In the genomic region with DNA sequence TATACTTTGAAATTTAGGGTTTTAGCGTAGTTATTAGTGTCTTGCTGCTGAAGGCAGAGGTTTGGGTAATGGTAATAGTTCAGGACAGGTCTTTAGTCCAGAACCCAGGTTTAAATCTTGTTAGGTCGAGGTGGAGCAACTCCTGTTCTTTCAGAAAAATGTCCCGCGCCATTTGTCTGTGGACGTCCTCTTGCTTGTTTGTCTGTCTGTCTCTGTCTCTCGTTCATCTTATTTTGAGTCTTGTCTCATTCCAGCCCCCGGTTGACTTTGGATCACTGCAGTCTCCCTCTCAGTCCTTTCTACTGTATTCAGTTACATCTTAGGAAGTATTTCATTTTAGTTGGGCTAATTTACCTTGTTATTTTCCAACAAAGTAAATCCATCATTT, we compare ENCODE assay signal across 8 mouse cellular contexts. TPM values are rescaled to one million over a fixed set of nuclear protein-coding genes. Genes with fewer than 3 reads are reported as not detected.
A peak's percentile ranks its signal among the peaks of the same experiment; 100 is the strongest.
DNase-seq lines count a peak whose midpoint lies in the region; ATAC-seq and TF ChIP-seq lines count a peak whose summit lies in the region.

No protein-coding gene starts in this region.

- H3K27me3 ChIP-seq in spleen, adult 2 months (ENCODE audit: control insufficient read depth, insufficient read depth, low read length) = no peaks in the 10 kb centered on the region
- H3K27me3 ChIP-seq in limb, embryonic 11.5 days (ENCODE audit: control insufficient read depth, insufficient read depth, low read length) = no peaks in the 10 kb centered on the region

- H3K9me3 ChIP-seq in limb, embryonic 11.5 days (ENCODE audit: control insufficient read depth, low read length) = no peaks in the 10 kb centered on the region

- no peaks in the 10 kb centered on the region; the same call in 1 of the 2 replicates for H3K4me1 ChIP-seq in spleen, adult 2 months (ENCODE audit: control insufficient read depth, insufficient read depth, insufficient read length)
- H3K4me1 ChIP-seq in limb, embryonic 11.5 days (ENCODE audit: control insufficient read depth, insufficient read depth, low read length) = 0 out of 2 replicates have a peak, but pooled peaks cover 3% of the 10 kb centered on the region
- H3K4me1 ChIP-seq in olfactory bulb, adult 2 months (ENCODE audit: control insufficient read depth, insufficient read depth, low read length) = peaks cover 4% of the 10 kb centered on the region

- no peak overlapping the region for H3K27ac ChIP-seq in spleen, adult 2 months (ENCODE audit: insufficient read depth, low read length)
- H3K27ac ChIP-seq in limb, embryonic 11.5 days (replicated peaks; ENCODE audit: low read depth, low read length) = no peak overlapping the region
- H3K27ac ChIP-seq in olfactory bulb, adult 2 months (ENCODE audit: insufficient read depth, low read depth, low read length) = no peak overlapping the region

- no peak for TF ChIP-seq POLR2A in spleen, adult 2 months (IDR thresholded peaks at IDR 0.05; ENCODE audit: low read depth, low read length)
- no peak for TF ChIP-seq POLR2A in olfactory bulb, adult 2 months (IDR thresholded peaks at IDR 0.05; ENCODE audit: insufficient read depth, low read depth, low read length)

- H3K9ac ChIP-seq in limb, embryonic 11.5 days (ENCODE audit: low read length) = peak overlapping the region; percentile 81

- no peak for TF ChIP-seq CTCF in spleen, adult 2 months (IDR thresholded peaks at IDR 0.05; ENCODE audit: extremely low read depth, insufficient read depth, insufficient read length, insufficient replicate concordance)
- no peak for TF ChIP-seq CTCF in olfactory bulb, adult 2 months (IDR thresholded peaks at IDR 0.05; ENCODE audit: insufficient read depth, low read depth, low read length)

- 9% methylated on average over 7 of the region's 7 CpGs for WGBS in spleen, adult 2 months
- WGBS in limb, embryonic 11.5 days = 5% methylated on average over 7 of the region's 7 CpGs
- WGBS in olfactory bulb, adult 2 months = 1% methylated on average over 7 of the region's 7 CpGs

- H3K4me3 ChIP-seq in spleen, adult 2 months (ENCODE audit: extremely low read depth, insufficient read depth, insufficient read length) = peak overlapping the region; percentile 94
- H3K4me3 ChIP-seq in limb, embryonic 11.5 days (ENCODE audit: low read depth, low read length) = peak overlapping the region; percentile 88
- H3K4me3 ChIP-seq in olfactory bulb, adult 2 months (ENCODE audit: insufficient read depth, low read depth, low read length) = peak overlapping the region; percentile 81

- 0 out of 2 replicates have a peak, but pooled peaks cover 2% of the 10 kb centered on the region for H3K36me3 ChIP-seq in spleen, adult 2 months (ENCODE audit: control insufficient read depth, insufficient read depth, low read length)
- H3K36me3 ChIP-seq in limb, embryonic 11.5 days (ENCODE audit: control insufficient read depth, insufficient read depth, low read length) = 0 out of 2 replicates have a peak, but pooled peaks cover 4% of the 10 kb centered on the region

- peak overlapping the region; percentile 69 for H3K4me2 ChIP-seq in limb, embryonic 11.5 days (ENCODE audit: low read depth, severe bottlenecking)

- ATAC-seq in erythroblast, adult 5-6 weeks (replicated peaks; ENCODE audit: low FRiP score, poor library complexity, severe bottlenecking) = peak; percentile 12; the same call in 1 of the 2 replicates
- ATAC-seq in limb, embryonic 11.5 days (ENCODE audit: insufficient number of reproducible peaks, low FRiP score, low TSS enrichment, low read depth) = no peak

- DNase-seq in spleen, adult 2 months (ENCODE audit: low read depth in 1 of 2, low spot score in 2 of 2) = no peak
- no peak for DNase-seq in spleen, adult 18-20 months
- DNase-seq in limb, embryonic 11.5 days (ENCODE audit: low spot score) = peak; percentile 22
- DNase-seq in cerebellum, postnatal 10 days = no peak
- DNase-seq in layer of hippocampus, adult 11-12 months (ENCODE audit: low spot score) = no peak
- DNase-seq in right cerebral cortex, postnatal 14 days = no peak

RNA-seq across cellular contexts. Expression of a gene that starts 0.8 kb away (rescaled TPM):
- 19.5 and 20.7 TPM in 2 replicates for polyA plus RNA-seq in spleen, adult 2 months (2012; rRNA removed)
- 35.9 and 43.1 TPM in 2 replicates for total RNA-seq in erythroblast, adult 5-6 weeks (2015; ENCODE audit: low replicate concordance)
- 36.0 and 53.4 TPM in 2 replicates for total RNA-seq in erythroblast, adult 5-6 weeks (2017; ENCODE audit: low replicate concordance)
- 32.0 and 37.1 TPM in 2 replicates for polyA plus RNA-seq in limb, embryonic 11.5 days (2014; fragmentation: Nextera tagmentation; extraction: Ambion mirVana)
- polyA plus RNA-seq in olfactory bulb, adult 2 months (2012; ENCODE audit: insufficient read depth, insufficient read length, low replicate concordance, missing spikeins) = 258 TPM in 1 of 2 replicates, not detected in the other

RNA-seq across cellular contexts. Expression of a gene that starts 32.3 kb away (rescaled TPM):
- not detected in 2 replicates for polyA plus RNA-seq in spleen, adult 2 months (2012; rRNA removed)
- total RNA-seq in erythroblast, adult 5-6 weeks (2015; ENCODE audit: low replicate concordance) = not detected in 2 replicates
- not detected in 2 replicates for total RNA-seq in erythroblast, adult 5-6 weeks (2017; ENCODE audit: low replicate concordance)
- polyA plus RNA-seq in limb, embryonic 11.5 days (2014; fragmentation: Nextera tagmentation; extraction: Ambion mirVana) = 0.27 TPM in 1 of 2 replicates, not detected in the other
- polyA plus RNA-seq in olfactory bulb, adult 2 months (2012; ENCODE audit: insufficient read depth, insufficient read length, low replicate concordance, missing spikeins) = not detected in 2 replicates
